10 mouse cellular contexts compared by ENCODE assay signal in the genomic region with DNA sequence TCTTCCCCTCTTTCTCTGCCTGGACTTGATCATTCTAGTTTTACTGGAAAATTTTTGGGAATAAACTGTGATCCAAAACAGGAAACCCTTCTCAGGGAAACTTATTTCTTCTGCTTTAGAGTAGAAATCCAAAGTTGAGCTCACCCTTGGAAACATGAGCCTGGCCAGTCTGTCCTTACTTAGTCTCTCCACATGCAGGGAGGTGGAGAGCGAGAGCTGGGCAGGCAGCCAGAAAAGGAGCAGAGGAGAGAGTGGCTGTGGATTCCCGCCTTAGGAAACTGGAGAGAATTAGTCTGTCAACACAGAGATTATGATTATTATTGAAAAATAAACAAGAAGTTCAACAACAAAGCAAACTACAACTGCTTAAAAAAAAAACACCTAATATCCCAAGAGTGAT. TPM values are rescaled to one million over a fixed set of nuclear protein-coding genes. Genes with fewer than 3 reads are reported as not detected.
DNase-seq lines count a peak whose midpoint lies in the region; ATAC-seq and TF ChIP-seq lines count a peak whose summit lies in the region.
"Had no signal": no experiment of that assay in that cellular context is flagged by ENCODE, and none has a peak within 500 bp of the region (broad histone marks: within the 10 kb centered on the region; RNA-seq: fewer than 3 reads in every experiment).

No protein-coding gene starts in this region.

- H3K36me3 ChIP-seq in heart, postnatal 0 days (replicated peaks; ENCODE audit: control insufficient read depth, insufficient read depth, low read length) = no peaks in the 10 kb centered on the region
- no peaks in the 10 kb centered on the region for H3K36me3 ChIP-seq in stomach, postnatal 0 days (ENCODE audit: control insufficient read depth, insufficient read depth, low read length)

- peak overlapping the region; percentile 65 for H3K27ac ChIP-seq in heart, postnatal 0 days (ENCODE audit: low read depth)
- H3K27ac ChIP-seq in stomach, postnatal 0 days (replicated peaks) = no peak overlapping the region

- H3K9ac ChIP-seq in heart, postnatal 0 days (replicated peaks; ENCODE audit: low read depth, low read length) = no peak overlapping the region
- no peak overlapping the region for H3K9ac ChIP-seq in stomach, postnatal 0 days (ENCODE audit: low read length)

- peak; percentile 39 to 68 for DNase-seq in cerebellum, postnatal 10 days
- DNase-seq in cerebellum, adult 9-10 months = no peak
- peak; percentile 6 for DNase-seq in right cerebral cortex, postnatal 14 days
- DNase-seq in right cerebral cortex, postnatal 25 days = no peak
- peak; percentile 70 for DNase-seq in heart, postnatal 0 days (ENCODE audit: low spot score)
- DNase-seq in stomach, postnatal 0 days (ENCODE audit: low spot score) = peak; percentile 24
- no peak for DNase-seq in left cerebral cortex, adult 11 months (ENCODE audit: low spot score)
- no peak for DNase-seq in T-cell, adult 2 months (ENCODE audit: low spot score)

- TF ChIP-seq CTCF in heart, postnatal 0 days (IDR thresholded peaks at IDR 0.05; ENCODE audit: low read depth) = no peak
- TF ChIP-seq CTCF in stomach, postnatal 0 days (IDR thresholded peaks at IDR 0.05; ENCODE audit: low read depth) = no peak

- H3K4me1 ChIP-seq in heart, postnatal 0 days (ENCODE audit: control insufficient read depth, insufficient read depth) = no peaks in the 10 kb centered on the region
- no peaks in the 10 kb centered on the region for H3K4me1 ChIP-seq in stomach, postnatal 0 days (replicated peaks; ENCODE audit: control insufficient read depth, insufficient read depth)

- H3K27me3 ChIP-seq in heart, postnatal 0 days (ENCODE audit: control insufficient read depth, insufficient read depth, low read length) = no peaks in the 10 kb centered on the region
- no peaks in the 10 kb centered on the region for H3K27me3 ChIP-seq in stomach, postnatal 0 days (ENCODE audit: control insufficient read depth, insufficient read depth, low read length)

- H3K4me3 ChIP-seq in heart, postnatal 0 days (ENCODE audit: low read depth, low read length) = no peak overlapping the region
- H3K4me3 ChIP-seq in stomach, postnatal 0 days (ENCODE audit: low read depth, low read length) = no peak overlapping the region

- H3K9me3 ChIP-seq in heart, postnatal 0 days (replicated peaks; ENCODE audit: control insufficient read depth, low read length) = no peaks in the 10 kb centered on the region
- no peaks in the 10 kb centered on the region for H3K9me3 ChIP-seq in stomach, postnatal 0 days (ENCODE audit: control insufficient read depth, low read length)

- 24% methylated on average over 2 of the region's 2 CpGs for WGBS in heart, postnatal 0 days
- WGBS in stomach, postnatal 0 days = 11% methylated on average over 2 of the region's 2 CpGs

- H3K4me2 ChIP-seq in heart, postnatal 0 days (ENCODE audit: low read depth, low read length) = no peak overlapping the region
- H3K4me2 ChIP-seq in stomach, postnatal 0 days (replicated peaks; ENCODE audit: low read depth) = no peak overlapping the region

- TF ChIP-seq EP300 in heart, postnatal 0 days (IDR thresholded peaks at IDR 0.05; ENCODE audit: low read depth) = no peak
- TF ChIP-seq EP300 in stomach, postnatal 0 days (optimal IDR thresholded peaks at IDR 0.05) = no peak

- ATAC-seq in heart, postnatal 0 days (ENCODE audit: insufficient read depth, low read depth) = peak; percentile 81; the same call in 1 of the 2 replicates
- ATAC-seq in stomach, postnatal 0 days (ENCODE audit: low FRiP score, low TSS enrichment) = no peak

RNA-seq across cellular contexts. Expression of a gene that starts 6.1 kb away (rescaled TPM):
- not detected in 2 replicates for total RNA-seq in heart, postnatal 0 days (2014; rRNA removed; ENCODE audit: low replicate concordance)
- polyA plus RNA-seq in heart, postnatal 0 days (2015; fragmentation: Nextera tagmentation; extraction: Ambion mirVana) = 0.07 TPM in 1 of 2 replicates, not detected in the other
- 0.05 TPM in 1 of 2 replicates, not detected in the other for polyA plus RNA-seq in stomach, postnatal 0 days (2015; fragmentation: Nextera tagmentation; extraction: Ambion mirVana)
- total RNA-seq: common myeloid progenitor, adult 5-6 weeks; megakaryocyte-erythroid progenitor cell, adult 5-6 weeks had no signal

Comparison
In these comparisons a context has a peak if more than half of its experiments do, and no peak if none do; other contexts are left out.
1. DNase-seq: peak in cerebellum, postnatal 10 days (2 of 2), right cerebral cortex, postnatal 14 days (single experiment), heart, postnatal 0 days (single experiment) and stomach, postnatal 0 days (single experiment); none in cerebellum, adult 9-10 months (single experiment), right cerebral cortex, postnatal 25 days (single experiment), left cerebral cortex, adult 11 months (single experiment) and T-cell, adult 2 months (single experiment).